Mouse (Mus musculus) adrenal gland, postnatal 0 days (tissue): ENCODE data around the gene Gja5. TPM values are rescaled to one million over a fixed set of nuclear protein-coding genes. Genes with fewer than 3 reads are reported as not detected.

Experiments
- polyA plus RNA-seq: library from polyadenylated mRNA; unstranded; fragments of >200 nt; fragmentation: Nextera tagmentation; extraction: Ambion mirVana; gene quantifications from 2 replicates; pipeline ENCODE4 v1.2.1, GENCODE M21; 2015

The Gja5 gene
- 1.6 and 1.7 TPM in 2 replicates for polyA plus RNA-seq

DNA sequence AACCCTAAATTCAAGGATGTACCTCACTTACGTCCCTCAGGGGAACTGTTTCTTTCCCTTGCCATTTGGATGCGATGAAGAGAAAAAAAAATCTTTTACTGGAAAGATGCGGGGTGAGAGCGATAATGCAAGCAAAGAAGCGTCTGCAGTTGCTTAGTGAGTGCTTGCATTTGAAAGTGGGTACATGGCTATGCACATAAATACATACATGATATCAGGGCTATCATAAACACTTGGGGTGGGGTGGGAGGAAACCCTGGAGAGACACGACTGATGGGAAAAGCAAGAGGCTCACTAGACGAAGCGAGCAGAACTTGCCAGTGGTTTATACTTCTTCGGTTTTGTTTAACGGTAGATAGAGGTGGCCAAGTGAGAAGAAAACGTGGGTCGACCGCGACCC, at the start of gene Gja5:
TSS of gene Gja5 (plus strand) at position 301 of the 400 bp plus-strand sequence.

DNA sequence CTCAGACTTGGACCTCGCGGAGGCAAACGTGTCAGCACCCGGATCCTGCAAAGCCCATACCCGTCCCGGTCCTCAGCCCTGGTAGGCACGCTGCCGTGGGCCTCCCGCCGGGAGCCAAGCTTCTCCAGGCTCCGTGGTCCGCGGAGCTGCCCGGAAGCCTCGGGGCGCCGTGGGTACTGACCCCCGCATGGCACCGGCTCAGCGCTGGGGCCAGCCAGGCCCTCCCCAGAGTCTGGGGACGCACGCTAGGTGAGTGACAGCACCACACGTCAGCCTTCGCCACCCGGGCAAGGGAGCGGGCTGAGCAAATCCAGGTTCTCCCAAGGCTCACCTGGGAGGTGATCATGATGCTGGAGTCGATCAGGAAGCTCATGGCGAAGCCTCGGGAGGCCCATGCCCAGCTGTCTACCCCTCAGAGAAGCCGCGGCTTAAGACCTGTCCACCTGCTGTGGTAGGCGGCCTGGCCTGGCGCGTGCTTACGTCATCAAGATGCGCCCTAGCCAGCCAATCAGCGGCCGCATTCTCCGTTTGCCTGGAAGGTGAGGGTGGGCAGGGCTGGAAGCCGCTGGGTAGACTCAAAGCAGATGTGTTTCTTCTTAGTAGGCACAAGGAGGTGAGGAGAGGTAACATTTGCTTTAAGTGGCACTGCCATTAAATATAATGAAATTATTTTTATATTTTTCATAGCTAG, 503 bp downstream of the Gja5 start, which contains the start of gene Gpr89:
TSS of gene Gpr89 (minus strand) at position 496 of the 691 bp plus-strand sequence.

DNA sequence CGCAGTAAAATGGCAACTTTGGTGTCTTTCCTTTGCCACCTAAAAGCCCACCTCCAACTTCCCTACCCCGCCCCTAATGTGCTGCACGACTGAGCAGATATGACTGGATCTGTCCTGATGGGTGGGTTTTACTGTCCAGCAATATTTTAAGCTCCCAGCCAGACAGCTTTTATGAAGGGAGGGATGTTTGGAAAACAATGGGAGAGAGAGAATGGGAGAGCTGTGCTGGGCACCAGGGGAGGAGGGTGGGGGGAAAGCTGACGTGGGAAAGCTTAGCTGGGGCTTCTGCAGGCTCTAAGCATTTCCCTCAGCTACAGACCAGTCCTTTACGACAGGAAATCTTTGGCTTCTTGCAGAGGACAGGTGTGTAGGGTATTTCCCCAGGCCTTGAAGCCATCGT, 21.4 kb downstream of the Gja5 start, which contains the start of gene Gja8:
TSS of gene Gja8 (minus strand) at position 101 of the 400 bp plus-strand sequence.

Other genes with a start within 250 kb of the Gja5 start
- gene Ankrd35, start 234.6 kb upstream of the Gja5 start, polyA plus RNA-seq = 1.5 and 2.2 TPM in 2 replicates
- gene Pias3, start 208.3 kb upstream of the Gja5 start, polyA plus RNA-seq = 24.3 and 35.9 TPM in 2 replicates
- 5.5 and 10.6 TPM in 2 replicates for gene Nudt17, start 196.1 kb upstream of the Gja5 start, polyA plus RNA-seq
- 21.9 and 26.0 TPM in 2 replicates for gene Polr3c, start 177.1 kb upstream of the Gja5 start, polyA plus RNA-seq
- gene Rnf115, start 177.0 kb upstream of the Gja5 start, polyA plus RNA-seq = 36.9 and 51.1 TPM in 2 replicates
- gene Pdzk1, start 75.4 kb upstream of the Gja5 start, polyA plus RNA-seq = 1.8 and 2.4 TPM in 2 replicates
- gene Cd160, start 75.3 kb upstream of the Gja5 start, polyA plus RNA-seq = 0.06 and 0.15 TPM in 2 replicates
- gene Gpr89, start 653 bp downstream of the Gja5 start, polyA plus RNA-seq = 28.3 and 36.6 TPM in 2 replicates
- gene Gja8, start 21.3 kb downstream of the Gja5 start, polyA plus RNA-seq = 0.02 and 0.03 TPM in 2 replicates